Mouse (Mus musculus) bone marrow macrophage, adult 2 months (primary cell): ENCODE results near the gene 4933430I17Rik. TPM values are rescaled to one million over a fixed set of nuclear protein-coding genes. Genes with fewer than 3 reads are reported as not detected.

ENCODE experiments used
- H3K27ac ChIP-seq: 2 replicates; pipeline ENCODE4 v1.5.1; 2012; ENCODE audit warnings: low read depth, low read length; ENCODE audit not compliant: insufficient read depth
- H3K4me1 ChIP-seq: 2 replicates; pipeline ENCODE4 v1.6.1; 2012; ENCODE audit warnings: low read length; ENCODE audit not compliant: control insufficient read depth, insufficient read depth
- H3K4me3 ChIP-seq: 2 replicates; pipeline ENCODE4 v1.5.1; 2012; ENCODE audit warnings: mild to moderate bottlenecking, low read length, moderate library complexity; ENCODE audit not compliant: insufficient read depth
- CTCF ChIP-seq: IDR thresholded peaks from 2 replicates; pipeline ENCODE4 v1.5.1; 2012; ENCODE audit warnings: low read depth, mild to moderate bottlenecking, low read length, moderate library complexity
- POLR2A ChIP-seq: IDR thresholded peaks from 2 replicates; pipeline ENCODE4 v1.6.1; 2012; ENCODE audit warnings: mild to moderate bottlenecking, low read depth, low read length, borderline replicate concordance
- polyA plus RNA-seq: library from polyadenylated mRNA; stranded (reverse); fragments of >200 nt; gene quantifications from 2 replicates; pipeline ENCODE4 v1.2.4, GENCODE M21; 2012; ENCODE audit not compliant: missing spikeins, insufficient read depth, insufficient read length

4933430I17Rik gene
- polyA plus RNA-seq, 1 experiment, result not detected

GRCm38 (mm10) chr4:62516579-62516978, 8.6 kb upstream of the 4933430I17Rik start:
- TF ChIP-seq CTCF (no peak), POLR2A (no peak)
- H3K4me3 ChIP-seq, result no peak overlapping the region
- no peak overlapping the region for H3K27ac ChIP-seq
- H3K4me1 ChIP-seq, result peaks cover 14% of the 10 kb centered on the region

GRCm38 (mm10) chr4:62517046-62517445, 8.1 kb upstream of the 4933430I17Rik start:
- H3K27ac ChIP-seq, result no peak overlapping the region
- peaks cover 14% of the 10 kb centered on the region for H3K4me1 ChIP-seq
- H3K4me3 ChIP-seq, result no peak overlapping the region

DNA sequence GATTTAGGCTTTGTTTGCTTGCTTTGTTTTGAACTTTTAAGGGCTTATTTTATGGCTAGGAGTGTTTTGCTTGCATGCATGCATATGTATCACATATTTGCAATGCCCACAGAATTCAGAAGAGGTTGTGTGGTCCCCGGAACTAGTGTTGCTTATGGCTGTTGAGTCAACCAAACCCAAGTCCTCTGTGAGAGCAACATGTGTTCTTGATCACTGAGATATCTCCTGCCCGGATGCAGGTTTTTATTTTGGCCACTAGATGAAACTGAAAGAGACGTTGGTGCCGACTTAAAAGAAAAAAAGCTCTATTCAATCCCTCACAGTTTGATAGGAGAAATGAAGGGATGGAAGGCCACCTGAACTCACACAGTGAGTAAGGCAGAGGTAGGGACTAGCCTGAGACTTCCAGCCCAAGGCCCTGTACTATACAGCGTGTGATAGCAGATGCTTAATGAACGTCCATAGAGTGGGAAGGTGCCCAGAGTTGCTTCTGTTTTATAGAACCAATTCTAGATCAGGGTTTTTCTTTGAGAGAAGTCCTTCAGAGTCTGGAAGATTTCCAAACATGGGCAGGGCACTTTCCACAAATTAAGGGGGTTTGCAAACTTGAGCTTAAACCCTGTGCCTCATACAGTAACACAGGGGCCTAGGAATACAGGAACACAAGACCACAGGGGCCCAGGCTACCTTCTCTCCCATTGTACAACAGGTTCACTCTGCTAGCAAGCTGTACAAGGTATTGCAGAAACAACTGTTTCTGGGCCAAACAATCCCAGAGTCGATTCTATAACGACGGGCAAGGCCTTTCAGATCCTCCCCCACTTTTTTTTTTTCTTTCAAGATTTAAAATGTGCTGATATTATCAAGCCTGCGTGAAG, 7.4 kb upstream of the 4933430I17Rik start:
- H3K4me1 ChIP-seq, result peaks cover 14% of the 10 kb centered on the region
- H3K27ac ChIP-seq, result no peak overlapping the region
- H3K4me3 ChIP-seq, result no peak overlapping the region
- TF ChIP-seq POLR2A, result no peak

More at GRCm38 (mm10) chr4:62517046-62517445, 8.1 kb upstream of the 4933430I17Rik start:
- no peak for TF ChIP-seq POLR2A

DNA sequence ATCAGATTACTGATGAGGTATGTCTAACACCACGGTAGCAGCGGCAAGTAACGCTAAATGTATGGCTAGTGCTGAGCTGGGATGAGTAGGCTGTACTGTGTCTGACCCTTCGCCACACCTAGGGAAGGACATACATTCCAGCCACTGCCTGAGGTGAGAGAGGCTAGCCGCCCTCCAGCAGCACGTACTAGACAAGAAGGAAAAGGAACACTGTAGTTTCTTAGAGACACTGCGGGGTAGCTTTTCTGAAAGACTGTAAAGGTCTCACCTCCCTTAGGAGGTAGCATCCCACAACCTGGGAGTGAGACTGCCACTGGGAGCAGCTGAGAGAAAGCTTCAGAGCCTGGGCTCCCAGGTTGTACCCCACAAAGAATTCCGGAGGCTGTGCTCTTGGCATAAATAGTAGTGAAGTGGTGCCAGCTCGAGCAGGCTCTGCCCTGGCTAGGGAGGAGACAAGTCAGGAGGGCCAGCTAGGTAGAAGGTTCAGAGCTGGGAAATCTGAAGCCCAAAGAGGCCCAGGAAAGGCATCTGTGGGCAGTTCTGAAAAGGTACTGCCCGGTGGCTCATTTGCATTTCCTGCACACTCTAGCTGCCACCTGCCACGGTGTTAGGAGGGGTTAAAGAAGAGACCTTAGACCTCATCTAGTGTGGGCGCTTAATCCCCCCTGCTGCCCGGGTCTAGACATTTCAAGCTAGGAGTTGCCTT, 6.6 kb upstream of the 4933430I17Rik start:
- Histone ChIP-seq H3K4me1 (peaks cover 15% of the 10 kb centered on the region), H3K27ac (no peak overlapping the region), H3K4me3 (no peak overlapping the region)
- TF ChIP-seq POLR2A (no peak), CTCF (no peak)

DNA sequence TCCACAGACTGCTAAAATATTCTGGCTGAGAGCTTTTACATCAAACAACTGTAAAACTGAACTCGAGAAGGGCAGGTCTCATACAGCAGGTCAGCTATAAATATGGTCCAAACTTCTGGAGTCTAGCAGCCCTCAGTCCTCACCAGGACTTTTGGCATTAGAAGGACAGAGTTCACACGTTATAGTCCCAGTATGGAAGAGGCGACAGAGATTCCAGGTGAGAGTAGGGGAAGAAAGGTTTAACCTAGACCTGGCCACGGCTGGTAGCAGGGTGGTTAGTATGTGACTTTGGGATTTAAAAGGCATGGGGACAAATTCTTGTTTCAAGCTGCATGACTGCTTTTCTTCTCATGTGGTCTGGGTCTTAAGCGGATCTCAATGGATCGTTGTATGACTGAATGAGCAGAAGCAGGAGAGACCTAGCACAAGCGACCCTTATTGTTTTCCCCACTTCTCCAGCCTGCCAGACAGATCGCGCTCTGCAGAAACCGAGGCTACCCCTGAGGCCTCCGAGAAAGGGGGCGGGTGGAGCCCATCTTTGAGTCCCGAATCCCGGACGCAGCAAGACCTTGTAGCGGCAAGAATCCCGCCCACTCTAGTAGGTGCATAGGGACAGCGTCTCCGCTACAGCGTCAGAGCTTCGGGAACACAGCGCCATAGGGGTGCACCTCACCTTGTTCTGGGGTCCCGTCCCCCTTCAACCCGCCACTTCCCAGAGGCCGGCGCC, 5.9 kb upstream of the 4933430I17Rik start:
- Histone ChIP-seq H3K4me1 (peaks cover 16% of the 10 kb centered on the region), H3K4me3 (peak overlapping the region; percentile 76), H3K27ac (no peak overlapping the region)
- no peak for TF ChIP-seq CTCF

- Histone ChIP-seq H3K4me3 (peak within 1 kb of the TSS; percentile 76), H3K27ac (peak within 1 kb of the TSS; percentile 53), H3K4me1 (peaks cover 16% of the 10 kb centered on the region)
- no peak for TF ChIP-seq POLR2A
- TF ChIP-seq CTCF, result no peak
Observed at GRCm38 (mm10) chr4:62519849-62520233, 5.3 kb upstream of the 4933430I17Rik start, which contains the start of gene Alad. Gene Alad, minus strand, starts transcription at chr4:62519918.

- Histone ChIP-seq H3K27ac (no peak overlapping the region), H3K4me1 (peaks cover 10% of the 10 kb centered on the region), H3K4me3 (no peak overlapping the region)
- TF ChIP-seq POLR2A (no peak), CTCF (no peak)
Observed at GRCm38 (mm10) chr4:62520892-62521400, 4.2 kb upstream of the 4933430I17Rik start.

- TF ChIP-seq CTCF, result no peak
- no peak for TF ChIP-seq POLR2A
- 0 out of 2 replicates have a peak, but pooled peaks cover 5% of the 10 kb centered on the region for H3K4me1 ChIP-seq
- H3K27ac ChIP-seq, result no peak overlapping the region
- peak overlapping the region; percentile 37; the same call in 1 of the 2 replicates for H3K4me3 ChIP-seq
Observed at GRCm38 (mm10) chr4:62525489-62525811, 281 bp downstream of the 4933430I17Rik start.

DNA sequence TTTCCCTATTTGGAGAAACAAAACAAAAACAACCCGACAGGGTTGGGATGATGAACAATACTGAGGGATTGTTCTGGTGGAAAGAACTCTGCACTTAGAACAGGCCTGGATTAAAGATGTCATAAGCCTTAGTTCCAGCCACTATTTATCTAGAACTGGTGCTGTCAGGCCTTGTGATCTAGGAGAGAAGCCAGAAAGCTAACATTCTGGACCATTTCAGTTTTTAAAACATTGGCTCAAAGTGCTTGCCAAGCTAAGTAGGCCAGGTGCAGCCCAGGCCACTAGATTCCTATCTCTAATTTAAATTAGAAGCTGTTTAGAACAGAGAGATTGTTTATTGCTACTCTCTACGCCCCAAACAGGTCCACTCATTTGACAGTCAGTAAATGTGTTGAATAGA, 1.1 kb downstream of the 4933430I17Rik start:
- Histone ChIP-seq H3K4me1 (0 out of 2 replicates have a peak, but pooled peaks cover 5% of the 10 kb centered on the region), H3K27ac (no peak overlapping the region), H3K4me3 (no peak overlapping the region)
- no peak for TF ChIP-seq POLR2A
- TF ChIP-seq CTCF, result no peak
